Mouse (Mus musculus) forebrain, embryonic 12.5 days (tissue): ENCODE measurements around the gene Fam45a. TPM values are rescaled to one million over a fixed set of nuclear protein-coding genes. Genes with fewer than 3 reads are reported as not detected.
"Not testable (repeated sequence)": the region's sequence is repeated elsewhere in the genome, so short reads cannot be mapped to it uniquely, and the experiment has no call there.

ENCODE experiments used
- ATAC-seq: fragments of 200-750 bp; cut with Nextera tagmentation; 2 replicates; pipeline ENCODE4 v1.8.0; 2017; ENCODE audit warnings: moderate TSS enrichment; ENCODE audit not compliant: low FRiP score
- H3K27ac ChIP-seq: fragments of 300-500 bp; sonication (generic); 2 replicates; pipeline ENCODE4 v1.5.1; 2016; ENCODE audit warnings: mild to moderate bottlenecking
- H3K27me3 ChIP-seq: fragments of 300-500 bp; sonication (generic); 2 replicates; pipeline ENCODE4 v1.6.1; 2016; ENCODE audit warnings: mild to moderate bottlenecking
- H3K36me3 ChIP-seq: fragments of 300-500 bp; sonication (generic); replicated peaks from 2 replicates; pipeline ENCODE4 v1.6.1; 2016; ENCODE audit warnings: mild to moderate bottlenecking
- H3K4me1 ChIP-seq: fragments of 300-500 bp; sonication (generic); 2 replicates; pipeline ENCODE4 v1.6.1; 2016
- H3K4me2 ChIP-seq: fragments of 300-500 bp; sonication (generic); 2 replicates; pipeline ENCODE4 v1.6.1; 2016; ENCODE audit warnings: mild to moderate bottlenecking, moderate library complexity
- H3K4me3 ChIP-seq: fragments of 300-500 bp; sonication (generic); replicated peaks from 2 replicates; pipeline ENCODE4 v1.5.1; 2016; ENCODE audit warnings: mild to moderate bottlenecking
- H3K9ac ChIP-seq: fragments of 300-500 bp; sonication (generic); 2 replicates; pipeline ENCODE4 v1.6.1; 2016; ENCODE audit warnings: mild to moderate bottlenecking
- H3K9me3 ChIP-seq: fragments of 300-500 bp; sonication (generic); 2 replicates; pipeline ENCODE4 v1.6.1; 2016
- WGBS: fragments of 180-500 bp; shearing (Covaris S2); methylation state at CpG from one replicate; pipeline ENCODE4 v1.1.7; 2016; 5-methylcytosine and 5-hydroxymethylcytosine counted together
- polyA plus RNA-seq: library from polyadenylated mRNA; unstranded; fragments of >200 nt; fragmentation: Nextera tagmentation; extraction: Ambion mirVana; gene quantifications from 2 replicates; pipeline ENCODE4 v1.2.1, GENCODE M21; 2016

Gene Fam45a
- polyA plus RNA-seq, 1 experiment from 2014 or later = 35.5 TPM

DNA sequence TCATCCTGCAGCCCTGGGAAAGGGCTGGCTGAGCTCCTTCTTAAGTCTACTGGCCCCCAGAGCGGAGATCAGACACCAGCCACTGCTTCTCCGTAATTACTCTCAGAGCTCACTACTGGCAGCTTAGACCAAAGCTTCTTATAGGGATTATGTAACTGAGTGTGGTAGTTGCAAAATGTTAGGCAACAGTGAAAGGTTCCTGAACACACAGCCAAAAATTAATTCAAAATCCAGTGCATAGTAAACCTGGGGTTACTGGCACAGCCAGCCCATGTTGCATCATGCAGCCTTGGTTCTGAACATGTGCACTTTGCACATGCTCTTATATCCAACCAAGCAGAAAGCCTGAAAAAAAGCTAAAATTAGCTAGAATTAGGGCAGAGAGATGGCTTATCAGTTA lies 16.1 kb upstream of the Fam45a start:
- 73% methylated on average over 2 of the region's 2 CpGs for WGBS
- H3K4me1 ChIP-seq = 0 out of 2 replicates have a peak, but pooled peaks cover 3% of the 10 kb centered on the region
- H3K36me3 ChIP-seq = no peaks in the 10 kb centered on the region
- no peaks in the 10 kb centered on the region for H3K27me3 ChIP-seq
- H3K4me2 ChIP-seq = no peak overlapping the region
- no peak for ATAC-seq
- no peak overlapping the region for H3K9ac ChIP-seq
- no peaks in the 10 kb centered on the region for H3K9me3 ChIP-seq
- no peak overlapping the region for H3K4me3 ChIP-seq
- no peak overlapping the region for H3K27ac ChIP-seq

DNA sequence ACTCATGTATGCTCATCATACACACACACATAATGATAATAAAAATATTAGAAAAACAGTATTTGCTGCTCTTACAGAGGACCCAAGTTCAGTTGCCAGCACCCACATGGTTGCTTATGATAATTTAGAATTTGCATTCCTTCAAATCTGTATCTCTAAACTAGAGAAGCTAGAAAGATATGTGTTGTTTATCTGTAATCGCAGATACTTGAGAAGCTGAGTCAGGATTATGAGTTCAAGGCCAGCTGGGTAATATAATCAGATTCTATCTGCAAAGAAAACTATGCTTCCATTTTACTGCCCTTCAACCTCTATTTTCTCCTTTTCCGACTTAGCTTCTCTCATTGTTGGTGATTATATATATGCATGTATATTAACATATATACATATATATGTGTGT lies 14.0 kb upstream of the Fam45a start:
- 96% methylated on average over 2 of the region's 2 CpGs for WGBS
- no peak for ATAC-seq
- no peaks in the 10 kb centered on the region for H3K4me1 ChIP-seq
- H3K4me2 ChIP-seq = no peak overlapping the region
- no peaks in the 10 kb centered on the region for H3K27me3 ChIP-seq
- H3K27ac ChIP-seq = no peak overlapping the region
- H3K4me3 ChIP-seq = no peak overlapping the region
- H3K9ac ChIP-seq = no peak overlapping the region
- no peaks in the 10 kb centered on the region for H3K9me3 ChIP-seq
- H3K36me3 ChIP-seq = no peaks in the 10 kb centered on the region

DNA sequence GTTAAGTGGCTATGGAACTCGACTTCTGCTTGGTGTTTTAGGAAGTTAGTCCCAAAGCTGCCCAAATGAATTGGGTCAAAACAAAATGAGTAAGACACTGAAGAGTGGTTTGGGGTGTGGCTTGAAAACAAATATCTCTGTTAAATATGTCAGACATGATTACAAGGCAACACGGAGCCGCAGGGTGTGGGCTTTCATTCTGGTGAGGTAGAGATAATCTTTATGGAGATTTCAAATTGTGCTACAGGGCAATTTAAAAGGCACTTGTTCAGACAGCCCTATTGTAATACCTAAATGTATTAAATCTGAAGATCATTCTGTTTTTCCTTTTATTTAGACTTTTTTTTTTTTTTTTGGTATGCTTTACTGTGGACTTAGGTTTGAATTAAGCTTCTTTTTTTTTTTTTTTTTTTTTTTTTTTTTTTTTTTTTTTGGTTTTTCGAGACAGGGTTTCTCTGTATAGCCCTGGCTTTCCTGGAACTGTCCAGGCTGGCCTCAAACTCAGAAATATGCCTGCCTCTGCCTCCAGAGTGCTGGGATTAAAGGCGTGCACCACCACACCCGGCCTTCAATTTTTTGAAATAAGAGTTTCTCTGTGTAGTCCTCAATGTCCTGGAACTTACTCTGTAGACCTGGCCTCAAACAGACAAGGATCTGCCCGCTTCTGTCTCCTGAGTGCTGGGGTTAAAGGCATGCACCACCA lies 11.4 kb upstream of the Fam45a start:
- H3K9me3 ChIP-seq = no peaks in the 10 kb centered on the region
- H3K27ac ChIP-seq = no peak overlapping the region
- no peaks in the 10 kb centered on the region for H3K4me1 ChIP-seq
- H3K9ac ChIP-seq = no peak overlapping the region
- no peak overlapping the region for H3K4me3 ChIP-seq
- ATAC-seq = no peak
- 80% methylated on average over 7 of the region's 7 CpGs for WGBS
- no peaks in the 10 kb centered on the region for H3K27me3 ChIP-seq
- no peak overlapping the region for H3K4me2 ChIP-seq
- no peaks in the 10 kb centered on the region for H3K36me3 ChIP-seq

DNA sequence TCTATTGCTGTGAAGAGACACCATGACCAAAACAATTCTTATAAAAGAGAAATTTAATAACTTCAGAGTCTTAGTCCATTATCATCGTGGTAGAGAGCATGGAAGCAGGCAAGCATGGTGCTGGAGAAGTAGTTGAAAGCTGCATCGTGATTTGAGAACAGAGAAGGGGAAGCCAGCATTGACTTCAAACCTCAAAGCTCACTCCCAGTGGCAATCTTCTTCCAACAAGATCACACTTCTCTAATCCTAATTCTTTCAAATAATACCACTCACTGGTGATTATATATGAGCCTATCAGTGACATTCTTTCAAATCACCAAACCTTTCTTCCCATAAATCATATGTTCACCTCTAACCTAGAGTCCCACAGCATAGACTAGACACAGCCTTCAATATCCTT lies 6.5 kb upstream of the Fam45a start:
- Histone ChIP-seq H3K36me3 (no peaks in the 10 kb centered on the region), H3K27ac (no peak overlapping the region), H3K4me3 (no peak overlapping the region), H3K4me2 (no peak overlapping the region), H3K4me1 (no peaks in the 10 kb centered on the region), H3K9ac (no peak overlapping the region), H3K9me3 (no peaks in the 10 kb centered on the region), H3K27me3 (no peaks in the 10 kb centered on the region)
- no peak for ATAC-seq
- WGBS = 67% methylated on average over 2 of the region's 2 CpGs

DNA sequence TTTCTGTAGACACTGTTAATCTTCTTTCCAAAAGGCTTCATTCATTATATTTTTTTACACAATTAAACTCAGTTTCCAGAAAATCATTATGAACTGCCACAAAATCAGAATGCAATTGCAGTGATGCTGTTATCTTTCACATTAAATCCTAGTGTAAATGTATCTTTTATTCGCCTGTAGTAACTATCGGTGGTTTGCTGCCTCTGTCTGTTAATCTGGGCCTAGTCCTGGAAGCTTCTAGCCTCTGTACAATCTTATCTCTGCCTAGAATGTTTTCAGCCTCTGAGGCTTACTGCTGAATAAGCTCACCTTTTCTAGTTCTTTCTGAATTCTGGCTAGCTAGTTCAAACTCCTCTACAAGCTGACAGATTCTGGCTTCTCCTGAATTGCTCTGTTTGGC lies 1.5 kb upstream of the Fam45a start:
- ATAC-seq = no peak
- Histone ChIP-seq H3K4me3 (no peak overlapping the region), H3K9me3 (no peaks in the 10 kb centered on the region), H3K36me3 (peaks cover under 1% of the 10 kb centered on the region; the same call in 1 of the 2 replicates), H3K4me1 (peaks cover 9% of the 10 kb centered on the region), H3K9ac (no peak overlapping the region), H3K27me3 (no peaks in the 10 kb centered on the region), H3K4me2 (no peak overlapping the region), H3K27ac (no peak overlapping the region)
- 97% methylated on average over 2 of the region's 2 CpGs for WGBS

DNA sequence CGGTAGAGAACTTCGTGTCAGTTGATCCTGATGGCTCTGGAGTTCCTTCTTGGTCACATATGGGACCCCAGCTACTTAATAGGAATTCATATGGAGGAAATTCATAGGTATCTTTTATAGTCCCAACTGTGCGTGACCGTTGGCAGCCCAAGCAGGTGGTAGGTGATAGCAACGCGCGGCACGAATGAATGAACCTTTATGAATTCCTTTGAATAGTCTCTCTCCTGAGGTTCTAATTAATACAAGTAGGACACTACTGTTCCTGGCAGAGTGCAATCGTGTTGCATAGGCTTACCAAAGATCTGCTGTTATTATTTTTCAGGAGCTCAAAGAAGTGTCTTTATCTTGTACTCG lies 628 bp downstream of the Fam45a start:
- no peak for ATAC-seq
- WGBS = 16% methylated on average over 10 of the region's 10 CpGs

DNA sequence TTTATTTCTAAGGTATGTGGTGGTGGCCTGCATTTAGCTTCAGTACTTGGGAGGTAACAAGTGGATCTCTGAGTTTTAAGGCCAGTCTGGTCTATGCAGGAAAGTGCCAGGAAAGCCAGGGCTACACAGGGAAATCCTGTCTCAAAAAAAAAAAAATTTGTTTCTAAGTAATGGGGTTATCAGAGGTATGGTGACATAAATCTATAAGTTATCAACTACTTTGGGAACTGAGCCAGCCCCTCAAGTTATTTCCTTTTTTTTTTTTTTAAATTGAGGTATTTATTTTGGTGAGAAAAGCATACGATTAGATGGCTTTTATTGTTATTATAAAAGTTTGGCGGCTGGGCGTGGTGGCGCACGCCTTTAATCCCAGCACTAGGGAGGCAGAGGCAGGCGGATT lies 1.7 kb downstream of the Fam45a start:
- WGBS = 97% methylated on average over 6 of the region's 6 CpGs
- no peak for ATAC-seq

More for the DNA sequence above, 628 bp downstream of the Fam45a start:
- no peaks in the 10 kb centered on the region for H3K27me3 ChIP-seq
- no peak overlapping the region for H3K27ac ChIP-seq
- no peaks in the 10 kb centered on the region for H3K9me3 ChIP-seq
- H3K4me3 ChIP-seq = peak overlapping the region; percentile 81
- H3K4me2 ChIP-seq = peak overlapping the region; percentile 61
- peaks cover 15% of the 10 kb centered on the region for H3K36me3 ChIP-seq
- peaks cover 9% of the 10 kb centered on the region for H3K4me1 ChIP-seq
- H3K9ac ChIP-seq = peak overlapping the region; percentile 87

DNA sequence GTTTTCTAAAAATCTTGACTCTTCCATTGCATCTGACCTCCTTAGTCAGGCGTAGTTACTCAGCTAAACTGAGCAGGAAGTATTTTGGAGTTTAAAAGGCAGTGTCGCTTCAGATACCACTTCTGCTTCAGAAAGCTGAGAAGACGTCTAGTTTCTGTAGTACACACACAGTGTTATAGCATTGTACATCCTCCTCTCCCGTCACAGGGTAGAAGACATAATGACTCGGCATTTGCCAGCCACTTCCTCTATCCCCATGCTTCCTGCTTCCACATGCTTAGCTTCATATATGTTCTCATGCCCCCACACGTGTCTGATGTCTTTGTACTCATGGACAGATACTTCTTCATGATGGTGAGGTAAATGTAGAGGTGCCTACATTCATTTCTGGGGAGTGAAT lies 7.3 kb downstream of the Fam45a start:
- peaks cover 59% of the 10 kb centered on the region for H3K36me3 ChIP-seq
- H3K4me3 ChIP-seq = no peak overlapping the region
- no peak overlapping the region for H3K9ac ChIP-seq
- no peaks in the 10 kb centered on the region for H3K4me1 ChIP-seq
- no peak overlapping the region for H3K4me2 ChIP-seq
- no peak overlapping the region for H3K27ac ChIP-seq
- no peaks in the 10 kb centered on the region for H3K9me3 ChIP-seq
- no peak for ATAC-seq
- 88% methylated on average over 6 of the region's 6 CpGs for WGBS
- H3K27me3 ChIP-seq = no peaks in the 10 kb centered on the region

More for the DNA sequence above, 1.7 kb downstream of the Fam45a start:
- Histone ChIP-seq H3K4me2 (no peak overlapping the region), H3K27me3 (no peaks in the 10 kb centered on the region), H3K4me3 (no peak overlapping the region), H3K9ac (no peak overlapping the region), H3K36me3 (peaks cover 16% of the 10 kb centered on the region), H3K27ac (no peak overlapping the region), H3K4me1 (peaks cover 9% of the 10 kb centered on the region), H3K9me3 (no peaks in the 10 kb centered on the region)

DNA sequence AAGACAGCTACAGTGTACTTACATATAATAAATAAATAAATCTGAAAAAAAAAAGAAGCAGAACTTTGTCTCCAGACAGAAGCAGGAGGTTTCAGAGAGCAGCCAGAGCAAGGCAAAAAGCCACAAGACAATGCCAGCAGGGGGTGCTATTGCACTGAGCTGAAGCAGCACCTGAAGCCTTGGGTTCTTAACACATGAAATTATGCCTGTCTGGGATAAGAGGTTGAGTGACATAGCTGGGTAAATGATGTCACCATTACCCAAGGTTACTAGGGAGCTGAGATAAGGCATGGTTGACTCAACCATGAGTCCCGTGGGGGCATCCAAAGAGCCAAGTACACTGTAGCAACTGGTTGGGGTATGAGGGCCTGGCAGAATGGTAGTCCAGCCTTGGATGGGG lies 26.4 kb downstream of the Fam45a start:
- WGBS = 58% methylated on average over 1 of the region's 1 CpGs
- H3K4me1 ChIP-seq = no peaks in the 10 kb centered on the region
- H3K9ac ChIP-seq = no peak overlapping the region
- H3K27me3 ChIP-seq = no peaks in the 10 kb centered on the region
- no peak overlapping the region for H3K4me3 ChIP-seq
- peaks cover 46% of the 10 kb centered on the region for H3K36me3 ChIP-seq
- no peak overlapping the region for H3K27ac ChIP-seq
- H3K9me3 ChIP-seq = no peaks in the 10 kb centered on the region
- no peak overlapping the region for H3K4me2 ChIP-seq
- ATAC-seq = no peak

DNA sequence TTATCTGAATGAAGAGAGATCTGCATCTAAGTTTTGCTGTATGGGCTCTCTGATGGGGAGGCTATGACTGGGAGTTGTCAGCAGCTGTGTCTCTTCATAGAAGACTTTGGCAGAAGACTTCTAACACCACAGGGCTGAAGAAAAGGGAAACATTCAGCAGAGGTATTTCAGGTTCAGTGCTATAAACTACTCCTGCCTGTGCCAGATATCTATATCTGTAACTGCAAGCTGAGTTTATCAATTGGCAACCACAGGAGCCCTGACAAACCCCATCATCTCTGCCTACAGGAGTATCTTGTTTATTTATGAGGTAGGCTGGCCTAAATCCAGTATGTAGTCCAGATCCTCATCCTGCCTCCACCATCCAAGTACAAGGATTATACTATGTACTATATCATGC lies 31.9 kb downstream of the Fam45a start:
- Histone ChIP-seq H3K4me3 (no peak overlapping the region), H3K4me1 (no peaks in the 10 kb centered on the region), H3K9me3 (no peaks in the 10 kb centered on the region), H3K4me2 (no peak overlapping the region), H3K9ac (no peak overlapping the region), H3K27me3 (no peaks in the 10 kb centered on the region), H3K27ac (no peak overlapping the region), H3K36me3 (peaks cover 22% of the 10 kb centered on the region)
- ATAC-seq = no peak

DNA sequence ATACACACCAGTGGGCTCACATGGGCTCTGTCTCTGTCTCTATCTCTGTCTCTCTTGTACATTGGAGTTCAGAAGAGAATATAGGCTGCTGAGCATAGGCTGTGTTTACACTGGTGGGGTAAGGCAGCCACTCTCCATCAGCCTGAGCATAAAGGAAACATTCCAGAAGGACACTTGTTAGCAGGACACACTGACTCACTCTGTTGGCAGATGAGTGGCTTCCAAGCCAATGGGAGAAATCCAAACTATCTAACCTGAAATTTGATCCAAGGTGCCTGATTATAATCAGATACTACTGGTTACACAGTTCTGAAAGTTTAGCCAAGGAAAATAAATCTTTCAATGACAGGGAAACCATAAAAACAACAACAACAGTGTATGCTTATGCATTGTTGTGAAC lies 34.3 kb downstream of the Fam45a start:
- ATAC-seq = no peak
- Histone ChIP-seq H3K27me3 (no peaks in the 10 kb centered on the region), H3K36me3 (peaks cover 16% of the 10 kb centered on the region)

DNA sequence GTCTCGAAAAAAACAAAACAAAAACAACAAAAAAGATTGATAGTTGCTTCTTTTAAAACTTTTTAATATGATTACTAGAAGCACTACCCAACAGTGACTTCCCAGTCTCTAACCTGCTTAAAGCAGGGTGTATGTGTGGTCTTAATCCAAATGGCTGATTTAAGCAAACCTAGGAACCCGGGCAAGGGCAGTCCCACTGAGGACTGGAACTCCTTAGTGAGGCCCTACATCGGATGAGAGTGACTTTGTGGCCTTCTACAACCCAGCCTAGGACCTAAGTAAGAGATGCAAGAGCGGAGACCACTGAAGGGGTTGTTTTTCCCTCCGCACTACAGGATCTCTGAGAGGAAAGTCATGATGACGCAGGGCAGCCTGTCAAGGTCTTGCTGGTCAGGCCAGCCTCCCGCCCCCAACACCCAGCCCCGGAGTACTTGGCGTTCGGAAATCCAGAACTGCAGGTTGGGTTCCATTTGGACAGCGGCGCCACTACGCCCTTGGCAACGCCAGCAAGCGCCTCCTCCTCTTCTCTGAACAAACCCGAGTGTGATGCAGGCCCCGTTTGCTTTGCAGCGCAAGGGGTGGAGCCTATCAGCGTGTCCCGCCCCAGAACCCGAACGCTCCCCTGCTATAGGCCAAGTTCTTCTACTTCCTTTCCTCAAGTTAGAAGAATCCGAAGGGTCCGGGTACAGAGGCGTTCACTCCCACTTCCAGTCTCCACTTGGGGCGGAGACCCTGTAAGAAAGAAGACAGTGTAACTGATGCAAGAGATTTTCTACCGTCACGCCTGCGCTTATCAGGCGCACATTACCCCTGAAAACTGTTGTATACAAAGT lies 49.7 kb downstream of the Fam45a start, which contains the start of gene Sfxn4:
Sfxn4 (minus strand) TSS at position 612 of the 833 bp plus-strand sequence.
- Histone ChIP-seq H3K4me2 (peak within 1 kb of the TSS; percentile 62), H3K9ac (peak within 1 kb of the TSS; percentile 57), H3K4me3 (peak within 1 kb of the TSS; percentile 57), H3K27me3 (no peaks in the 10 kb centered on the region), H3K27ac (peak within 1 kb of the TSS; percentile 63), H3K36me3 (peaks cover 11% of the 10 kb centered on the region; the same call in 1 of the 2 replicates), H3K4me1 (peaks cover 8% of the 10 kb centered on the region), H3K9me3 (no peaks in the 10 kb centered on the region)
- 3% methylated on average over 30 of the region's 30 CpGs for WGBS
- peak; percentile 99 for ATAC-seq

More for the DNA sequence above, 34.3 kb downstream of the Fam45a start:
- H3K4me1 ChIP-seq = no peaks in the 10 kb centered on the region
- no peak overlapping the region for H3K4me2 ChIP-seq
- no peak overlapping the region for H3K9ac ChIP-seq
- H3K9me3 ChIP-seq = no peaks in the 10 kb centered on the region
- H3K4me3 ChIP-seq = no peak overlapping the region
- H3K27ac ChIP-seq = no peak overlapping the region

DNA sequence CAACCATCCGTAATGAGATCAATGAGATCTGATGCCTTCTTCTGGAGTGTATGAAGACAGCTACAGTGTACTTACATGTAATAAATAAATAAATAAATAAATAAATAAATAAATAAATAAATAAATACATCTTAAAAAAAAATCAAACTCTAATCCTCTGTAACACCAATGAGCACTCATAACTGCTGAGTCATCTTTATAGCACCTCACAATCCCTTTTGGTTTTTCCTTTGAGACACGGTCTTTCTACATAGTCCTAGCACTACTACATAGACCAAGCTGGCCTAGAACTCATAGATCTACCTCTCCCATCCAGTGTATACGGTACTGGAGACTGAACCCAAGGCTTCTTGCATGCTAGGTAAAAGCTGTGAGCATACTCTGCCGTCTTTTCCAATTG lies 54.8 kb downstream of the Fam45a start:
- not testable (repeated sequence) for H3K4me2 ChIP-seq, H3K27ac ChIP-seq, H3K4me3 ChIP-seq, H3K9ac ChIP-seq, H3K4me1 ChIP-seq, H3K9me3 ChIP-seq, ATAC-seq, H3K27me3 ChIP-seq
- WGBS = 96% methylated on average over 4 of the region's 4 CpGs
- H3K36me3 ChIP-seq = peaks cover 38% of the 10 kb centered on the region
